Mouse (Mus musculus): Measurements from ENCODE around the gene Higd1b.

GRCm38 (mm10) chr11:102879558-102879957 lies 43.9 kb downstream of the Higd1b start:
- TF ChIP-seq CTCF (IDR thresholded peaks at IDR 0.05; ENCODE audit: extremely low read depth, insufficient read depth, insufficient read length, insufficient replicate concordance) (no peak), POLR2A (IDR thresholded peaks at IDR 0.05; ENCODE audit: low read depth, low read length) (no peak)

All from spleen, adult 2 months (tissue).